ENCODE assay signal across 8 mouse cellular contexts in genomic region chr2:91069306-91070000, GRCm38 (mm10). TPM values are rescaled to one million over a fixed set of nuclear protein-coding genes. Genes with fewer than 3 reads are reported as not detected.
DNase-seq lines count a peak whose midpoint lies in the region; ATAC-seq lines count a peak whose summit lies in the region.

No protein-coding gene starts in this region.

- DNase-seq in neural tube, embryonic 11.5 days (ENCODE audit: low spot score): peak; percentile 34
- no peak for DNase-seq in neural tube, embryonic 10.5 days (ENCODE audit: extremely low spot score, low spot score)
- DNase-seq in mesoderm, embryonic 11.5 days (ENCODE audit: low read depth, low spot score): peak; percentile 39
- DNase-seq in thymus, postnatal 14 days: no peak
- DNase-seq in testis, postnatal 10 days (ENCODE audit: low spot score): no peak
- no peak for DNase-seq in layer of hippocampus, adult 9-10 months (ENCODE audit: low spot score)

- no peaks in the 10 kb centered on the region for H3K9me3 ChIP-seq in neural tube, embryonic 11.5 days (ENCODE audit: control insufficient read depth, low read length)
- no peaks in the 10 kb centered on the region for H3K9me3 ChIP-seq in embryonic facial prominence, embryonic 13.5 days
- no peaks in the 10 kb centered on the region for H3K9me3 ChIP-seq in intestine, embryonic 15.5 days

- peaks cover 15% of the 10 kb centered on the region for H3K4me1 ChIP-seq in neural tube, embryonic 11.5 days (ENCODE audit: control insufficient read depth, insufficient read depth, low read length)
- peaks cover 19% of the 10 kb centered on the region for H3K4me1 ChIP-seq in embryonic facial prominence, embryonic 13.5 days
- H3K4me1 ChIP-seq in intestine, embryonic 15.5 days (replicated peaks): peaks cover 19% of the 10 kb centered on the region

- 8% methylated on average over 14 of the region's 14 CpGs for WGBS in neural tube, embryonic 11.5 days
- 4% methylated on average over 14 of the region's 14 CpGs for WGBS in embryonic facial prominence, embryonic 13.5 days
- WGBS in intestine, embryonic 15.5 days: 6% methylated on average over 14 of the region's 14 CpGs

- peak overlapping the region; percentile 72 for H3K9ac ChIP-seq in neural tube, embryonic 11.5 days (ENCODE audit: low read length)
- H3K9ac ChIP-seq in embryonic facial prominence, embryonic 13.5 days: peak overlapping the region; percentile 81
- peak overlapping the region; percentile 54 for H3K9ac ChIP-seq in intestine, embryonic 15.5 days

- ATAC-seq in neural tube, embryonic 11.5 days (ENCODE audit: insufficient read depth, low FRiP score, low TSS enrichment): no peak; the same call in 1 of the 2 replicates
- no peak for ATAC-seq in embryonic facial prominence, embryonic 13.5 days (ENCODE audit: insufficient number of reproducible peaks, insufficient read depth, low FRiP score, low TSS enrichment, low read depth)
- ATAC-seq in intestine, embryonic 15.5 days: no peak; the same call in 1 of the 2 replicates

- no peaks in the 10 kb centered on the region for H3K27me3 ChIP-seq in neural tube, embryonic 11.5 days (ENCODE audit: control insufficient read depth, insufficient read depth, low read length)
- H3K27me3 ChIP-seq in embryonic facial prominence, embryonic 13.5 days: no peaks in the 10 kb centered on the region
- no peaks in the 10 kb centered on the region for H3K27me3 ChIP-seq in intestine, embryonic 15.5 days (replicated peaks)

- H3K4me2 ChIP-seq in neural tube, embryonic 11.5 days (ENCODE audit: low read depth): peak overlapping the region; percentile 85
- H3K4me2 ChIP-seq in embryonic facial prominence, embryonic 13.5 days: peak overlapping the region; percentile 77
- H3K4me2 ChIP-seq in intestine, embryonic 15.5 days (replicated peaks): peak overlapping the region; percentile 76

- H3K36me3 ChIP-seq in neural tube, embryonic 11.5 days (ENCODE audit: control insufficient read depth, insufficient read depth, low read length): no peaks in the 10 kb centered on the region
- H3K36me3 ChIP-seq in embryonic facial prominence, embryonic 13.5 days: peaks cover 26% of the 10 kb centered on the region
- peaks cover 11% of the 10 kb centered on the region; the same call in 1 of the 2 replicates for H3K36me3 ChIP-seq in intestine, embryonic 15.5 days

- H3K27ac ChIP-seq in neural tube, embryonic 11.5 days (ENCODE audit: low read depth, low read length): peak overlapping the region; percentile 57
- peak overlapping the region; percentile 88 for H3K27ac ChIP-seq in embryonic facial prominence, embryonic 13.5 days
- H3K27ac ChIP-seq in intestine, embryonic 15.5 days: peak overlapping the region; percentile 86

- peak overlapping the region; percentile 66 for H3K4me3 ChIP-seq in neural tube, embryonic 11.5 days (ENCODE audit: low read depth, low read length)
- peak overlapping the region; percentile 57 for H3K4me3 ChIP-seq in embryonic facial prominence, embryonic 13.5 days
- peak overlapping the region; percentile 61 for H3K4me3 ChIP-seq in intestine, embryonic 15.5 days (replicated peaks)

RNA-seq across cellular contexts. Expression of gene Slc39a13, which starts 0.8 kb away (rescaled TPM):
- 21.9 and 27.6 TPM in 2 replicates for polyA plus RNA-seq in neural tube, embryonic 11.5 days (2014; fragmentation: Nextera tagmentation; extraction: Ambion mirVana)
- polyA plus RNA-seq in embryonic facial prominence, embryonic 13.5 days (2015; fragmentation: Nextera tagmentation; extraction: Ambion mirVana): 64.3 and 67.4 TPM in 2 replicates
- 26.5 and 32.4 TPM in 2 replicates for polyA plus RNA-seq in intestine, embryonic 15.5 days (2015; fragmentation: Nextera tagmentation; extraction: Ambion mirVana)

RNA-seq across cellular contexts. Expression of gene Spi1, which starts 12.7 kb away (rescaled TPM):
- 2.8 and 4.2 TPM in 2 replicates for polyA plus RNA-seq in neural tube, embryonic 11.5 days (2014; fragmentation: Nextera tagmentation; extraction: Ambion mirVana)
- polyA plus RNA-seq in embryonic facial prominence, embryonic 13.5 days (2015; fragmentation: Nextera tagmentation; extraction: Ambion mirVana): 7.2 and 7.5 TPM in 2 replicates
- 7.9 and 8.9 TPM in 2 replicates for polyA plus RNA-seq in intestine, embryonic 15.5 days (2015; fragmentation: Nextera tagmentation; extraction: Ambion mirVana)

RNA-seq across cellular contexts. Expression of gene Psmc3, which starts 15.6 kb away (rescaled TPM):
- polyA plus RNA-seq in neural tube, embryonic 11.5 days (2014; fragmentation: Nextera tagmentation; extraction: Ambion mirVana): 387 and 389 TPM in 2 replicates
- 263 and 298 TPM in 2 replicates for polyA plus RNA-seq in embryonic facial prominence, embryonic 13.5 days (2015; fragmentation: Nextera tagmentation; extraction: Ambion mirVana)
- 232 and 236 TPM in 2 replicates for polyA plus RNA-seq in intestine, embryonic 15.5 days (2015; fragmentation: Nextera tagmentation; extraction: Ambion mirVana)

RNA-seq across cellular contexts. Expression of gene Rapsn, which starts 34.0 kb away (rescaled TPM):
- 3.7 and 5.5 TPM in 2 replicates for polyA plus RNA-seq in neural tube, embryonic 11.5 days (2014; fragmentation: Nextera tagmentation; extraction: Ambion mirVana)
- polyA plus RNA-seq in embryonic facial prominence, embryonic 13.5 days (2015; fragmentation: Nextera tagmentation; extraction: Ambion mirVana): 3.3 and 3.4 TPM in 2 replicates
- polyA plus RNA-seq in intestine, embryonic 15.5 days (2015; fragmentation: Nextera tagmentation; extraction: Ambion mirVana): 1.2 and 1.5 TPM in 2 replicates

RNA-seq across cellular contexts. Expression of gene Mybpc3, which starts 48.5 kb away (rescaled TPM):
- polyA plus RNA-seq in neural tube, embryonic 11.5 days (2014; fragmentation: Nextera tagmentation; extraction: Ambion mirVana): 0.11 and 0.49 TPM in 2 replicates
- 0.08 and 2.4 TPM in 2 replicates for polyA plus RNA-seq in embryonic facial prominence, embryonic 13.5 days (2015; fragmentation: Nextera tagmentation; extraction: Ambion mirVana)
- 0.05 and 0.06 TPM in 2 replicates for polyA plus RNA-seq in intestine, embryonic 15.5 days (2015; fragmentation: Nextera tagmentation; extraction: Ambion mirVana)

Comparison
In these comparisons a context has a peak if more than half of its experiments do, and no peak if none do; other contexts are left out.
1. DNase-seq: peak in neural tube, embryonic 11.5 days (single experiment) and mesoderm, embryonic 11.5 days (single experiment); none in neural tube, embryonic 10.5 days (single experiment), thymus, postnatal 14 days (single experiment), testis, postnatal 10 days (single experiment) and layer of hippocampus, adult 9-10 months (single experiment).
2. Peak in every context shown above with its lines, with median percentiles within 50 percentile points of each other: H3K27ac ChIP-seq, H3K4me2 ChIP-seq, H3K4me3 ChIP-seq and H3K9ac ChIP-seq.